8 mouse cellular contexts compared by ENCODE assay signal in genomic region chr1:42259216-42259977, GRCm38 (mm10).
DNase-seq lines count a peak whose midpoint lies in the region; ATAC-seq lines count a peak whose summit lies in the region.
"Had no signal": no experiment of that assay in that cellular context is flagged by ENCODE, and none has a peak within 500 bp of the region (broad histone marks: within the 10 kb centered on the region; RNA-seq: fewer than 3 reads in every experiment).

No protein-coding gene starts in this region.

- H3K4me2 ChIP-seq in limb, embryonic 13.5 days (replicated peaks) = 0 out of 2 replicates have a peak overlapping the region, but pooled peaks have one; percentile 11
- peak overlapping the region; percentile 45; the same call in 1 of the 2 replicates for H3K4me2 ChIP-seq in forebrain, embryonic 11.5 days (ENCODE audit: low read depth, low read length, severe bottlenecking)
- peak overlapping the region; percentile 38 for H3K4me2 ChIP-seq in hindbrain, embryonic 12.5 days (replicated peaks)
- peak overlapping the region; percentile 40 for H3K4me2 ChIP-seq in neural tube, embryonic 13.5 days
- H3K4me2 ChIP-seq: embryonic facial prominence, embryonic 15.5 days had no signal

- no peak overlapping the region for H3K27ac ChIP-seq in limb, embryonic 13.5 days
- H3K27ac ChIP-seq in limb, embryonic 10.5 days = no peak overlapping the region
- H3K27ac ChIP-seq in forebrain, embryonic 11.5 days (ENCODE audit: low read depth, low read length) = peak overlapping the region; percentile 87
- peak overlapping the region; percentile 91 for H3K27ac ChIP-seq in hindbrain, embryonic 12.5 days
- peak overlapping the region; percentile 64 for H3K27ac ChIP-seq in neural tube, embryonic 13.5 days (replicated peaks)
- H3K27ac ChIP-seq: embryonic facial prominence, embryonic 15.5 days had no signal

- no peaks in the 10 kb centered on the region for H3K9me3 ChIP-seq in limb, embryonic 13.5 days
- H3K9me3 ChIP-seq in limb, embryonic 10.5 days (replicated peaks) = no peaks in the 10 kb centered on the region
- H3K9me3 ChIP-seq in forebrain, embryonic 11.5 days (ENCODE audit: control insufficient read depth, low read length) = no peaks in the 10 kb centered on the region
- H3K9me3 ChIP-seq in hindbrain, embryonic 12.5 days (replicated peaks) = no peaks in the 10 kb centered on the region
- H3K9me3 ChIP-seq in neural tube, embryonic 13.5 days = no peaks in the 10 kb centered on the region
- H3K9me3 ChIP-seq: embryonic facial prominence, embryonic 15.5 days had no signal

- WGBS in limb, embryonic 13.5 days = 30% methylated on average over 13 of the region's 13 CpGs
- WGBS in limb, embryonic 10.5 days = 51% methylated on average over 13 of the region's 13 CpGs
- 32% methylated on average over 13 of the region's 13 CpGs for WGBS in forebrain, embryonic 11.5 days
- 33% methylated on average over 13 of the region's 13 CpGs for WGBS in hindbrain, embryonic 12.5 days
- 21% methylated on average over 13 of the region's 13 CpGs for WGBS in neural tube, embryonic 13.5 days

- no peak overlapping the region for H3K9ac ChIP-seq in limb, embryonic 13.5 days
- H3K9ac ChIP-seq in forebrain, embryonic 11.5 days (ENCODE audit: low read length) = peak overlapping the region; percentile 21; the same call in 1 of the 2 replicates
- no peak overlapping the region for H3K9ac ChIP-seq in hindbrain, embryonic 12.5 days
- 0 out of 2 replicates have a peak overlapping the region, but pooled peaks have one; percentile 31 for H3K9ac ChIP-seq in neural tube, embryonic 13.5 days
- H3K9ac ChIP-seq: embryonic facial prominence, embryonic 15.5 days had no signal

- 0 out of 2 replicates have a peak, but pooled peaks cover 5% of the 10 kb centered on the region for H3K27me3 ChIP-seq in limb, embryonic 13.5 days
- H3K27me3 ChIP-seq in limb, embryonic 10.5 days (ENCODE audit: low read depth, poor library complexity, severe bottlenecking) = no peaks in the 10 kb centered on the region
- no peaks in the 10 kb centered on the region for H3K27me3 ChIP-seq in forebrain, embryonic 11.5 days (ENCODE audit: control insufficient read depth, insufficient read depth, low read length)
- H3K27me3 ChIP-seq in hindbrain, embryonic 12.5 days = no peaks in the 10 kb centered on the region
- no peaks in the 10 kb centered on the region for H3K27me3 ChIP-seq in neural tube, embryonic 13.5 days
- H3K27me3 ChIP-seq: embryonic facial prominence, embryonic 15.5 days had no signal

- ATAC-seq in limb, embryonic 13.5 days (ENCODE audit: low FRiP score, low read depth) = no peak
- ATAC-seq in forebrain, embryonic 11.5 days (replicated peaks; ENCODE audit: low FRiP score) = no peak
- no peak for ATAC-seq in hindbrain, embryonic 12.5 days (ENCODE audit: low FRiP score)
- peak; percentile 68 for ATAC-seq in neural tube, embryonic 13.5 days (ENCODE audit: low read depth)

- no peaks in the 10 kb centered on the region for H3K36me3 ChIP-seq in limb, embryonic 13.5 days
- H3K36me3 ChIP-seq in limb, embryonic 10.5 days = no peaks in the 10 kb centered on the region
- no peaks in the 10 kb centered on the region for H3K36me3 ChIP-seq in forebrain, embryonic 11.5 days (ENCODE audit: control insufficient read depth, insufficient read depth, low read length)
- H3K36me3 ChIP-seq in hindbrain, embryonic 12.5 days = no peaks in the 10 kb centered on the region
- no peaks in the 10 kb centered on the region for H3K36me3 ChIP-seq in neural tube, embryonic 13.5 days
- H3K36me3 ChIP-seq: embryonic facial prominence, embryonic 15.5 days had no signal

- DNase-seq in limb, embryonic 10.5 days (ENCODE audit: low spot score) = no peak
- no peak for DNase-seq in forebrain, embryonic 11.5 days (ENCODE audit: low spot score)
- no peak for DNase-seq in thymus, postnatal 4 days
- no peak for DNase-seq in lung, postnatal 10 days

- peaks cover 32% of the 10 kb centered on the region for H3K4me1 ChIP-seq in limb, embryonic 13.5 days
- H3K4me1 ChIP-seq in limb, embryonic 10.5 days = peaks cover 49% of the 10 kb centered on the region
- H3K4me1 ChIP-seq in forebrain, embryonic 11.5 days (replicated peaks; ENCODE audit: control insufficient read depth, insufficient read depth, low read length) = peaks cover 20% of the 10 kb centered on the region; the same call in 1 of the 2 replicates
- H3K4me1 ChIP-seq in hindbrain, embryonic 12.5 days = peaks cover 41% of the 10 kb centered on the region
- peaks cover 56% of the 10 kb centered on the region for H3K4me1 ChIP-seq in neural tube, embryonic 13.5 days (replicated peaks)

- no peak overlapping the region for H3K4me3 ChIP-seq in limb, embryonic 13.5 days
- no peak overlapping the region for H3K4me3 ChIP-seq in limb, embryonic 10.5 days
- H3K4me3 ChIP-seq in forebrain, embryonic 11.5 days (ENCODE audit: low read depth, low read length) = peak overlapping the region; percentile 10; the same call in 1 of the 2 replicates
- H3K4me3 ChIP-seq in hindbrain, embryonic 12.5 days = 0 out of 2 replicates have a peak overlapping the region, but pooled peaks have one; percentile 3
- H3K4me3 ChIP-seq in neural tube, embryonic 13.5 days = no peak overlapping the region
- H3K4me3 ChIP-seq: embryonic facial prominence, embryonic 15.5 days had no signal

Comparison
In these comparisons a context has a peak if more than half of its experiments do, and no peak if none do; other contexts are left out.
1. H3K27ac ChIP-seq: peak in forebrain, embryonic 11.5 days (single experiment), hindbrain, embryonic 12.5 days (single experiment) and neural tube, embryonic 13.5 days (single experiment); none in limb, embryonic 13.5 days (single experiment) and limb, embryonic 10.5 days (single experiment).
2. H3K4me3 ChIP-seq: peak in forebrain, embryonic 11.5 days (single experiment) and hindbrain, embryonic 12.5 days (single experiment); none in limb, embryonic 13.5 days (single experiment), limb, embryonic 10.5 days (single experiment) and neural tube, embryonic 13.5 days (single experiment).
3. H3K9ac ChIP-seq: peak in forebrain, embryonic 11.5 days (single experiment) and neural tube, embryonic 13.5 days (single experiment); none in limb, embryonic 13.5 days (single experiment) and hindbrain, embryonic 12.5 days (single experiment).
4. Peak in every context shown above with its lines, with median percentiles within 50 percentile points of each other: H3K4me2 ChIP-seq.